Mouse (Mus musculus): ENCODE data around the gene Lat2.
A peak's percentile ranks its signal among the peaks of the same experiment; 100 is the strongest.
"Not testable (repeated sequence)": the region's sequence is repeated elsewhere in the genome, so short reads cannot be mapped to it uniquely, and the experiment has no call there.

Gene Lat2

DNA sequence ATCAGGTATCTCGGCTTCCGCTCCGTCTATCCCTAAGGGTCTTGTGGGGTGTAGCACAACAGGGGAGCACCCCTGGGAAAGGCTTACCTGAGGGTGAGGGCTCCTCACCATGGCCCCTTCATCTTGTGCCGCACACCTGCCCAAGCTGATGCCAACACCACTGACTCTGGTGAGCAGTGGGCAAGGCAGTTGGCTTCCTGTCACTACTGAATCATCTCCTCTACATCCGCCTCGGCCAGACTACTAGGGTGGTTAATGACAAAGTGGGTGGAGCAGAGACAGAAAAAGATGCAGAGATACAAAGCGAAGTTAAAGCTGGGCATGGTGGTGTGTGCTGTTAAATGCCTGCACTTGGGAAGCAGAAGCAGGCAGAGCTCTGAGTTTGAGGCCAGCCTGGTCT lies at the start of gene Lat2:
Gene Lat2 (minus strand): TSS at position 224 of the 400 bp plus-strand sequence.
- no peak for DNase-seq (ENCODE audit: low spot score in 2 of 2)

DNA sequence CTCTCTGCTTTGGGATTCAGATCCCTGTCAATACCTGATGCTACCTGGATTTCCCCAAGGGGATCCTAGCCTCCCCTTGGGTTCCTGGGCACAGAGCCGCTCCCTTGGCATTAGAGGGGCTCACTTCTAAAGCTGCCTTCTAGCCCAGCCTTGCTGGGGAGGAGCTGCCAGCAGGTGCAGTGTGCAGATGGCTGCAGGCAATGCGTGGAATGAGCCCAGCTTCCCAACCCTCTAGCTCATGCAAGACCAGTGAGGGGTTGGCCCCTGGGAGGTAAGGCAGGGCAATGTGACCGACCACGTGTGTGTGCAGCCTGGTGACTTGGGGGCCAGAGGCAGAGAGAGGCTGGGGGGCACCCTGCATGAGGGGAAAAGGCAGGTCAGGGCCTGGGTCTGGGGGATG lies 41.9 kb upstream of the Lat2 start:
- DNase-seq (ENCODE audit: low spot score in 2 of 2): no peak

- no peak for DNase-seq (ENCODE audit: low spot score in 2 of 2)
Observed at GRCm38 (mm10) chr5:134652015-134652414, 37.2 kb upstream of the Lat2 start.

GRCm38 (mm10) chr5:134650926-134651325 lies 36.1 kb upstream of the Lat2 start:
- DNase-seq (ENCODE audit: low spot score in 2 of 2): no peak

DNA sequence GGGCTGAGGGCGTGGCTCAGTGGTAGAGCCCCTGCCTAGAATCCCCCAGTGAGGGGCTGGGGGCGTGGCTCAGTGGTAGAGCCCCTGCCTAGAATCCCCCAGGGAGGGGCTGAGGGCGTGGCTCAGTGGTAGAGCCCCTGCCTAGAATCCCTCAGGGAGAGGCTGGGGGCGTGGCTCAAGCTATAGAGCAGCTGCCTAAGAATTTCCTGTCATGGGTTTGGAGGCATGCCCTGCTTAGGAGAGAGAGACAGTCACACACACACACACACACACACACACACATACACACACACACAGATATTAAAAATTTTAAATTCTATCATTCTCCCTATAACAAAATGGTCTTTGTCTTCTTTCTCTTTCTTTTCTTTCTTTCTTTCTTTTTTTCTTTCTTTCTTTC lies 34.2 kb upstream of the Lat2 start:
- not testable (repeated sequence) for DNase-seq (ENCODE audit: low spot score in 2 of 2)

- no peak for DNase-seq (ENCODE audit: low spot score in 2 of 2)
Observed at GRCm38 (mm10) chr5:134647394-134647793, 32.6 kb upstream of the Lat2 start.

GRCm38 (mm10) chr5:134646461-134646860 lies 31.6 kb upstream of the Lat2 start:
- no peak for DNase-seq (ENCODE audit: low spot score in 2 of 2)

- DNase-seq (ENCODE audit: low spot score in 2 of 2): no peak
Observed at GRCm38 (mm10) chr5:134644643-134645118, 29.9 kb upstream of the Lat2 start.

- DNase-seq (ENCODE audit: low spot score in 2 of 2): no peak
Observed at GRCm38 (mm10) chr5:134644121-134644520, 29.3 kb upstream of the Lat2 start.

GRCm38 (mm10) chr5:134640371-134640770 lies 25.5 kb upstream of the Lat2 start:
- DNase-seq (ENCODE audit: low spot score in 2 of 2): no peak

DNA sequence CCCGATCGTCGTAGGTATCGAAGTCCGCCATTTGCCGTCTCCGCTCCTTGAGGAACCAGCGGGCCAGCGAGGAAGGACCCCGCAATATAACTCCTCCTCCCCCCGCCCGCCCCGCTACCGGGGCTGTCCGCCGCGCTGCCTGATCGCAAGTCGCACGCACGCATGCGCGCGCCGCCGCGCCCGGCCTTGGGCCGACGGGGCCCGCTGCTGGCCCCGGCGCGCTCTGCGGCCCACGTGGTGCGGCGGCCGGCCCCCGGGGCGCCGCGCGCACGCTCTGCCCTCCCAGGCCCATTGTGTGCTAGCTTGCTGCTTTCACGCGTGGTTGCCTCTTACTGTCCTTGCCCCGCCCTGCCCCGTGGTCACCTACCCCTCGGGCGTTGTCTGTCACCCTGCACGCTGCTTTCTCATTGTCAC lies 24.5 kb upstream of the Lat2 start, which contains the start of gene Eif4h:
Gene Eif4h (minus strand): TSS at position 222 of the 414 bp plus-strand sequence.
- DNase-seq (ENCODE audit: low spot score in 2 of 2): peak; percentile 93 to 96

DNA sequence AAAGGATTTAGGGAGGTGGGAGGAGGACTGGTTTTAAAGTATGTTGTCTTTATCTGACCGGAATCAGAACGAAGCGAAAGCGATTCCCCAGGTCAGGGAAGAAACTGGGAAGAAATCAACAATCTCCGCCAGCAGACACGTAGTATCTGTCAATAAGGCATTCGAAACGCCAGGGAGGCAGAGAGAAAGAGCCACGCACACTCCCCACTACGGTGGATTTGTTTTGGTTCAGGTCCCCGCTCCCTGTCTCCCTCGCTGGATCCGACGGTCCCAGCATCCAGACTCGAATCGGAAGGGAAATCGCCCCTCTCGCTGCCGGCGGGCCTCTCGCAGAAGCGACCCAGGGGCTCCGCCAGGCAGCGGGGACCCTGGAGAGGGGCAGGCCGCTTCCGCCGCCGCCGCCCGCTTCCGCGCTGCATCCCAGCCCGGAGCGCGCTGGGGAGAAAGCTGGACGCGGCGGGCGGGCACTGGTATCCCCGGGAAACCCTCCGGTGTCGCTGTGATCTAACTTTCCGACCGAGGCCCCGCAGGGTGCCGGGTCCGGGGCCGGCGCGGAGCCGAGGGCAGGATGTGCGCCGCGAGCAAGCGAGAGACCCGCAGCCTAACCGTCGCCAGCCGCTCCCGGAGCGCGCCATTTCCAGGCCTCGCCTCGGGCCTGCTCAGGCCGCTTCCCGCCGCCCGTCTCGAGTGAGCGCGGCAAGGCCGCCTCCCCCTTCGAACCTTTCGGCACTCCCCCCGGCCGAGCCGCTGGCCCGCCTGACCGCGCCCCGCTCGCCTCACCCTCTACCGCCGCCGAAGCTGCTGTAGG lies 23.8 kb upstream of the Lat2 start:
- no peak for DNase-seq (ENCODE audit: low spot score in 2 of 2)

- no peak for DNase-seq (ENCODE audit: low spot score in 2 of 2)
Observed at GRCm38 (mm10) chr5:134637820-134638367, 23.1 kb upstream of the Lat2 start.

- DNase-seq (ENCODE audit: low spot score in 2 of 2): no peak
Observed at GRCm38 (mm10) chr5:134632841-134633240, 18.0 kb upstream of the Lat2 start.

- DNase-seq (ENCODE audit: low spot score in 2 of 2): no peak
Observed at GRCm38 (mm10) chr5:134630835-134631234, 16.0 kb upstream of the Lat2 start.

DNA sequence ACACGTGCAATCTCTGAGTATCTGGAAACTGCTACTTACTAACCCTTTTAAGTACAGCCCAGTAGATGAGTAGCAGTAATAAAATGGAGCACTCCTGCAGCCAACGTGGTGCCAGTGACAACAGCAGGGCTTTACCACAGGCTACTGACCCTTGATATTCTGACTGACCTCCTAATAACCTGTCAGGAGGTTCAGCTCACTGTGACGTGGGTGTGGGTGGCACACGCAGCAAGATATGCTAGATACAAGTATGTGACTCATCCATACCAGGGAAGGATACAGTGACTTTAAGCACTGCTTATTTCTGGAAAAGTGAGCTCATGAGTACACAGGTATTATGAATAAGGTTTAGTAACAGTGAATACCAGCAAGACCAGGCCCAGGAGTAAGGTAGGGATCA lies 14.7 kb upstream of the Lat2 start:
- DNase-seq (ENCODE audit: low spot score in 2 of 2): no peak

- DNase-seq (ENCODE audit: low spot score in 2 of 2): no peak
Observed at GRCm38 (mm10) chr5:134622069-134622468, 7.2 kb upstream of the Lat2 start.

- DNase-seq (ENCODE audit: low spot score in 2 of 2): no peak
Observed at GRCm38 (mm10) chr5:134621099-134621640, 6.3 kb upstream of the Lat2 start.

DNA sequence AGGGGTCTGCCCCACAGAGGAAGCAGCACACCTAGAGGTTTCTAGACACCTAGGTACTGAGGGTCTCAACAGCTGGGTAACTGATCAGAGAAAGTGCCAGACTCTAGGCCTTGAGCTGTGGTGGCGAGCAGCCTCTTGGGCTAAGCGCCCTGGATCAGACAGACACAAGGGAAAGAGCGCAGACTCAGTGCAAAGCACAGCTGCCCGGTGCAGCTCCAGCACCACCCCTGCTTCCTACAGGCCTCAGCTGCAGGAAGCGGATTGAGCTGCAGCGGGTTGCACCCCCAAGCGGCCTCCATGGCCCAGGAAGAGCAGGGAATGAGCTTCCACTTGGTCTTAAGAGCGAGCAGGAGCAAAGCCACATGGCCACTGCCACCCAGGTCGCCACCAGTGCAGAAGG lies 5.6 kb upstream of the Lat2 start:
- DNase-seq (ENCODE audit: low spot score in 2 of 2): no peak

DNA sequence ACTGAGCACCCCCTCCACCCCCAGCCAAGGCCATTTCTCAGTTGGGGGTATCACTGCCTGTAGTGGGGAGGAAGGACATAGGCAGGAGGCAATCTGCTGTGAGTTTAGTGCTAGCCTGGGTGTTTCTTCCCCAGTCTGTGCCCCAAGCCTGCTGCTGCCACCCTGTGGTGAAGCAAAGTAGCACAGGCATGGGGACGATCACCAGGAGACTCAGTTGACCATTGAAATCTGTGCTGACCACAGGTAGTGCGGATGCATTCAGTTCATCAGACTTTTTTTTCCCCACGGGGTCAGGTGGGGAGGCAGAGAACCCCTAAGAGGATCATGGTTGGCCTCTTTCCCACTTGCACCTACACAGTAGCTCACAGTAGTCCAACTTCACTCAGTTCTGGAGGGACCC lies 2.2 kb upstream of the Lat2 start:
- peak; percentile 46 to 69 for DNase-seq (ENCODE audit: low spot score in 2 of 2)

GRCm38 (mm10) chr5:134615780-134616179 lies 955 bp upstream of the Lat2 start:
- DNase-seq (ENCODE audit: low spot score in 2 of 2): no peak

DNA sequence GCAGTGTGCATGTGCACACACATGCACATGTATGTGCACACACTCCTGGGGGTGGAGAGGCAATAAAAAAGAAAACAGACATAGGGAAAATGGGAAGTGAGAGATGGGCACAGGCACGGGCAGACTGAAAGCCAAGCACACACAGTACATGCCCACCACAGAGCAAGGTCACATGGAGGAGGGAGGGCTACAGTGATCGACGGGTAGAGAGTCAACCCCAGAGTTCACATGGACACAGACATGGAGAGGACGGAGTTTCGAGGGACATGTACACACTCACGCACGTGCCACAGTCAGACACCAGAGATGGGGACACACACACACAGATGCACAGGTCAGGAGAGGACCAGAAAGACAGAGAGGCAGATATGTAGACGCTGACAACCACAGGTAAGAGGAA lies 555 bp upstream of the Lat2 start:
- no peak for DNase-seq (ENCODE audit: low spot score in 2 of 2)

GRCm38 (mm10) chr5:134614296-134614695 lies 529 bp downstream of the Lat2 start:
- no peak for DNase-seq (ENCODE audit: low spot score in 2 of 2)

Data from urinary bladder, adult 18-20 months (tissue).